ENCODE assay signal across 8 mouse cellular contexts in the genomic region with DNA sequence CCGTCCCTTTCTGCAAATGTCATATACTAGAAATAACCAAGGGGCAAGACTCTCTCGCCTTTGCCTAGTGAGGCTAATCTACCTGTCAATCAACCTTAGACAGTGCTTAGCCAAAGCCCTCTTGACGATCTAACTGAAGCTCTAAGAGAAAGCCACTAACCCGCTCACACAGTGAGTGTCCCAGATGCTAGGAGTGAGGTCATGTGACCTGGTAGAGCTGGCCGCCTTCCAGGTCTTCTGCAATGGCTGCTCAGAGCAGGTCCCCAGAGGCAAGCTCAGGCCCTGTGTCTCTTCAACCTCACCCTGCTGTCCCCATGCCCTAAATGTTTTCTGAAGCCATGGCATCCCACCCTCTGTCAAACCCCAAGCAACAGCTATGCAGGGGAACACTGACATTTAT. TPM values are rescaled to one million over a fixed set of nuclear protein-coding genes. Genes with fewer than 3 reads are reported as not detected.
A peak's percentile ranks its signal among the peaks of the same experiment; 100 is the strongest.
DNase-seq lines count a peak whose midpoint lies in the region; ATAC-seq and TF ChIP-seq lines count a peak whose summit lies in the region.

No protein-coding gene starts in this region.

- intact Hi-C loops in gastrocnemius, postnatal 36 days (cut with DNase I), result no loop called here

- H3K9ac ChIP-seq in hindbrain, postnatal 0 days (replicated peaks; ENCODE audit: low read length), result no peak overlapping the region
- H3K9ac ChIP-seq in liver, embryonic 15.5 days, result no peak overlapping the region
- no peak overlapping the region for H3K9ac ChIP-seq in neural tube, embryonic 15.5 days (replicated peaks)

- 22% methylated on average over 5 of the region's 5 CpGs for WGBS in hindbrain, postnatal 0 days
- WGBS in liver, embryonic 15.5 days (ENCODE audit: insufficient replicate concordance), result 54% methylated on average over 5 of the region's 5 CpGs
- WGBS in neural tube, embryonic 15.5 days, result 36% methylated on average over 5 of the region's 5 CpGs
- WGBS in limb, embryonic 10.5 days, result 72% methylated on average over 5 of the region's 5 CpGs

- DNase-seq in left cerebral cortex, adult 18-20 months (ENCODE audit: low spot score in 2 of 2), result peak; percentile 62 to 65
- DNase-seq in left cerebral cortex, adult 11 months (ENCODE audit: low spot score), result no peak
- peak; percentile 42 to 59 for DNase-seq in adrenal gland, postnatal 4 days (ENCODE audit: low spot score in 2 of 2)
- DNase-seq in gastrocnemius, postnatal 36 days, result peak; percentile 63
- peak; percentile 73 for DNase-seq in hindbrain, postnatal 0 days (ENCODE audit: low spot score)
- no peak for DNase-seq in limb, embryonic 10.5 days (ENCODE audit: low spot score)

- peaks cover 18% of the 10 kb centered on the region for H3K36me3 ChIP-seq in hindbrain, postnatal 0 days (ENCODE audit: insufficient read depth, low read length)
- H3K36me3 ChIP-seq in liver, embryonic 15.5 days (replicated peaks), result peaks cover 94% of the 10 kb centered on the region
- H3K36me3 ChIP-seq in neural tube, embryonic 15.5 days, result peaks cover 33% of the 10 kb centered on the region
- H3K36me3 ChIP-seq in limb, embryonic 10.5 days, result peaks cover 91% of the 10 kb centered on the region

- H3K4me3 ChIP-seq in hindbrain, postnatal 0 days (ENCODE audit: low read length), result no peak overlapping the region
- H3K4me3 ChIP-seq in liver, embryonic 15.5 days (replicated peaks), result no peak overlapping the region
- H3K4me3 ChIP-seq in neural tube, embryonic 15.5 days (replicated peaks), result no peak overlapping the region
- no peak overlapping the region for H3K4me3 ChIP-seq in limb, embryonic 10.5 days

- H3K9me3 ChIP-seq in hindbrain, postnatal 0 days (ENCODE audit: low read length), result no peaks in the 10 kb centered on the region
- H3K9me3 ChIP-seq in liver, embryonic 15.5 days (replicated peaks), result no peaks in the 10 kb centered on the region
- H3K9me3 ChIP-seq in neural tube, embryonic 15.5 days (replicated peaks), result no peaks in the 10 kb centered on the region
- no peaks in the 10 kb centered on the region for H3K9me3 ChIP-seq in limb, embryonic 10.5 days (replicated peaks)

- TF ChIP-seq CTCF in hindbrain, postnatal 0 days (IDR thresholded peaks at IDR 0.05; ENCODE audit: low read depth), result no peak

- no peaks in the 10 kb centered on the region for H3K27me3 ChIP-seq in hindbrain, postnatal 0 days (ENCODE audit: insufficient read depth, low read length)
- no peaks in the 10 kb centered on the region for H3K27me3 ChIP-seq in liver, embryonic 15.5 days
- no peaks in the 10 kb centered on the region for H3K27me3 ChIP-seq in neural tube, embryonic 15.5 days (replicated peaks)
- H3K27me3 ChIP-seq in limb, embryonic 10.5 days (ENCODE audit: low read depth, poor library complexity, severe bottlenecking), result no peaks in the 10 kb centered on the region

- 0 out of 2 replicates have a peak, but pooled peaks cover 10% of the 10 kb centered on the region for H3K4me1 ChIP-seq in hindbrain, postnatal 0 days (ENCODE audit: insufficient read depth, low read length)
- peaks cover 31% of the 10 kb centered on the region for H3K4me1 ChIP-seq in liver, embryonic 15.5 days (replicated peaks)
- peaks cover 41% of the 10 kb centered on the region for H3K4me1 ChIP-seq in neural tube, embryonic 15.5 days
- H3K4me1 ChIP-seq in limb, embryonic 10.5 days, result peaks cover 9% of the 10 kb centered on the region

- H3K4me2 ChIP-seq in hindbrain, postnatal 0 days (ENCODE audit: low read depth, low read length), result no peak overlapping the region
- no peak overlapping the region for H3K4me2 ChIP-seq in liver, embryonic 15.5 days
- no peak overlapping the region for H3K4me2 ChIP-seq in neural tube, embryonic 15.5 days

- ATAC-seq in hindbrain, postnatal 0 days, result peak; percentile 50; the same call in 1 of the 2 replicates
- ATAC-seq in liver, embryonic 15.5 days (ENCODE audit: insufficient read depth), result peak; percentile 51; the same call in 1 of the 2 replicates
- no peak; the same call in 1 of the 2 replicates for ATAC-seq in neural tube, embryonic 15.5 days (ENCODE audit: low FRiP score)

- H3K27ac ChIP-seq in hindbrain, postnatal 0 days, result peak overlapping the region; percentile 36
- H3K27ac ChIP-seq in liver, embryonic 15.5 days (replicated peaks), result no peak overlapping the region
- peak overlapping the region; percentile 25; the same call in 1 of the 2 replicates for H3K27ac ChIP-seq in neural tube, embryonic 15.5 days (replicated peaks)
- no peak overlapping the region for H3K27ac ChIP-seq in limb, embryonic 10.5 days

RNA-seq across cellular contexts. Expression of gene Zmynd8, which starts 49.7 kb away (rescaled TPM):
- total RNA-seq in left cerebral cortex, adult 18-20 months (2021), result 100 to 1,000 TPM; 150 to 151 TPM
- total RNA-seq in adrenal gland, postnatal 4 days (2021), result 10 to 100 TPM; 61.4 to 61.9 TPM
- total RNA-seq in gastrocnemius, postnatal 36 days (2021), result 10 to 100 TPM; 12.7 to 17.3 TPM
- 46.6 and 46.8 TPM in 2 replicates for total RNA-seq in hindbrain, postnatal 0 days (2014; rRNA removed)
- polyA plus RNA-seq in hindbrain, postnatal 0 days (2015; fragmentation: Nextera tagmentation; extraction: Ambion mirVana), result 53.0 and 56.9 TPM in 2 replicates
- polyA plus RNA-seq in liver, embryonic 15.5 days (2015; fragmentation: Nextera tagmentation; extraction: Ambion mirVana), result 19.1 and 24.6 TPM in 2 replicates
- 79.3 and 79.5 TPM in 2 replicates for polyA plus RNA-seq in neural tube, embryonic 15.5 days (2015; fragmentation: Nextera tagmentation; extraction: Ambion mirVana)
- 59.3 and 59.5 TPM in 2 replicates for polyA plus RNA-seq in limb, embryonic 10.5 days (2016; fragmentation: Nextera tagmentation; extraction: Ambion mirVana)

Comparison
In these comparisons a context has a peak if more than half of its experiments do, and no peak if none do; other contexts are left out.
1. DNase-seq: peak in left cerebral cortex, adult 18-20 months (2 of 2), adrenal gland, postnatal 4 days (2 of 2), gastrocnemius, postnatal 36 days (2 of 2) and hindbrain, postnatal 0 days (single experiment); none in left cerebral cortex, adult 11 months (single experiment) and limb, embryonic 10.5 days (single experiment).
2. H3K27ac ChIP-seq: peak in hindbrain, postnatal 0 days (single experiment) and neural tube, embryonic 15.5 days (single experiment); none in liver, embryonic 15.5 days (single experiment) and limb, embryonic 10.5 days (single experiment).